In genomic region chr10:85501966-85502566, GRCm38 (mm10) we compare ENCODE assay signal across 20 mouse cellular contexts.
A peak's percentile ranks its signal among the peaks of the same experiment; 100 is the strongest.
DNase-seq lines count a peak whose midpoint lies in the region; ATAC-seq lines count a peak whose summit lies in the region.
"Had no signal": no experiment of that assay in that cellular context is flagged by ENCODE, and none has a peak within 500 bp of the region (broad histone marks: within the 10 kb centered on the region; RNA-seq: fewer than 3 reads in every experiment).

No protein-coding gene starts in this region.

- H3K4me2 ChIP-seq in forebrain, embryonic 11.5 days (ENCODE audit: low read depth, low read length, severe bottlenecking), result no peak overlapping the region
- no peak overlapping the region for H3K4me2 ChIP-seq in forebrain, embryonic 12.5 days
- H3K4me2 ChIP-seq: embryonic facial prominence, embryonic 13.5 days; heart, embryonic 15.5 days; hindbrain, embryonic 13.5 days; limb, embryonic 15.5 days; midbrain, embryonic 11.5 days had no signal

- no peaks in the 10 kb centered on the region for H3K4me1 ChIP-seq in heart, embryonic 10.5 days
- no peaks in the 10 kb centered on the region for H3K4me1 ChIP-seq in forebrain, embryonic 11.5 days (replicated peaks; ENCODE audit: control insufficient read depth, insufficient read depth, low read length)
- H3K4me1 ChIP-seq in forebrain, embryonic 12.5 days, result no peaks in the 10 kb centered on the region; the same call in 1 of the 2 replicates
- H3K4me1 ChIP-seq: heart, embryonic 15.5 days; hindbrain, embryonic 13.5 days had no signal

- H3K9ac ChIP-seq in forebrain, embryonic 11.5 days (ENCODE audit: low read length), result no peak overlapping the region
- no peak overlapping the region for H3K9ac ChIP-seq in forebrain, embryonic 12.5 days
- H3K9ac ChIP-seq: embryonic facial prominence, embryonic 13.5 days; heart, embryonic 15.5 days; hindbrain, embryonic 13.5 days; limb, embryonic 15.5 days had no signal

- no peaks in the 10 kb centered on the region for H3K36me3 ChIP-seq in heart, embryonic 10.5 days
- H3K36me3 ChIP-seq in forebrain, embryonic 11.5 days (ENCODE audit: control insufficient read depth, insufficient read depth, low read length), result no peaks in the 10 kb centered on the region
- no peaks in the 10 kb centered on the region for H3K36me3 ChIP-seq in forebrain, embryonic 12.5 days (replicated peaks)
- H3K36me3 ChIP-seq: embryonic facial prominence, embryonic 13.5 days; heart, embryonic 15.5 days; hindbrain, embryonic 13.5 days; limb, embryonic 15.5 days had no signal

- no peaks in the 10 kb centered on the region for H3K9me3 ChIP-seq in heart, embryonic 10.5 days
- H3K9me3 ChIP-seq in forebrain, embryonic 11.5 days (ENCODE audit: control insufficient read depth, low read length), result no peaks in the 10 kb centered on the region
- no peaks in the 10 kb centered on the region for H3K9me3 ChIP-seq in forebrain, embryonic 12.5 days
- H3K9me3 ChIP-seq: embryonic facial prominence, embryonic 13.5 days; heart, embryonic 15.5 days; hindbrain, embryonic 13.5 days; limb, embryonic 15.5 days had no signal

- WGBS in heart, embryonic 10.5 days, result 48% methylated on average over 5 of the region's 5 CpGs
- 64% methylated on average over 5 of the region's 5 CpGs for WGBS in forebrain, embryonic 11.5 days
- 62% methylated on average over 5 of the region's 5 CpGs for WGBS in forebrain, embryonic 12.5 days

- no peak overlapping the region for H3K4me3 ChIP-seq in heart, embryonic 10.5 days
- no peak overlapping the region for H3K4me3 ChIP-seq in forebrain, embryonic 11.5 days (ENCODE audit: low read depth, low read length)
- no peak overlapping the region for H3K4me3 ChIP-seq in forebrain, embryonic 12.5 days (replicated peaks)
- H3K4me3 ChIP-seq: embryonic facial prominence, embryonic 13.5 days; heart, embryonic 15.5 days; hindbrain, embryonic 13.5 days; limb, embryonic 15.5 days had no signal

- peak; percentile 28 for ATAC-seq in inflammation-experienced regulatory T-cells, adult 6 months
- no peak for ATAC-seq in forebrain, embryonic 11.5 days (replicated peaks; ENCODE audit: low FRiP score)
- ATAC-seq in forebrain, embryonic 12.5 days (ENCODE audit: low FRiP score), result no peak

- no peak for DNase-seq in heart, embryonic 10.5 days (ENCODE audit: low spot score)
- no peak for DNase-seq in heart, postnatal 4 days
- DNase-seq in lung, postnatal 10 days, result peak; percentile 22
- no peak for DNase-seq in lung, postnatal 4 days
- DNase-seq in forebrain, embryonic 11.5 days (ENCODE audit: low spot score), result no peak
- no peak for DNase-seq in cerebellum, adult 18-20 months
- DNase-seq: adrenal gland, adult 8-10 months; cerebellum, postnatal 10 days; kidney, adult 18-20 months; layer of hippocampus, adult 9-11 months; lung, adult 2 months; right cerebral cortex, adult 18-20 months; thymus, postnatal 25 days had no signal

- H3K27ac ChIP-seq in heart, embryonic 10.5 days, result peak overlapping the region; percentile 22; the same call in 1 of the 2 replicates
- H3K27ac ChIP-seq in forebrain, embryonic 11.5 days (ENCODE audit: low read depth, low read length), result no peak overlapping the region
- H3K27ac ChIP-seq in forebrain, embryonic 12.5 days, result no peak overlapping the region
- H3K27ac ChIP-seq: embryonic facial prominence, embryonic 13.5 days; heart, embryonic 15.5 days; hindbrain, embryonic 13.5 days; limb, embryonic 15.5 days had no signal

- H3K27me3 ChIP-seq in heart, embryonic 10.5 days (ENCODE audit: insufficient read depth, poor library complexity, severe bottlenecking), result no peaks in the 10 kb centered on the region
- H3K27me3 ChIP-seq in forebrain, embryonic 11.5 days (ENCODE audit: control insufficient read depth, insufficient read depth, low read length), result no peaks in the 10 kb centered on the region
- no peaks in the 10 kb centered on the region for H3K27me3 ChIP-seq in forebrain, embryonic 12.5 days
- H3K27me3 ChIP-seq: embryonic facial prominence, embryonic 13.5 days; heart, embryonic 15.5 days; hindbrain, embryonic 13.5 days; limb, embryonic 15.5 days had no signal
